Mouse (Mus musculus) CH12.LX (cell line): ENCODE measurements around the gene Hip1r.

Experiments used
- CTCF ChIP-seq, 2 experiments: IDR thresholded peaks in 1 of 2; conservative IDR thresholded peaks in 1 of 2; 2 replicates each; pipeline ENCODE4 v1.5.1; 2011 to 2012; ENCODE audit warnings: low read depth in 2 of 2, low read length in 2 of 2, improper control_type of control experiment in 1 of 2, inconsistent platforms in 1 of 2, mild to moderate bottlenecking in 1 of 2, moderate library complexity in 1 of 2
- E2F4 ChIP-seq: IDR thresholded peaks from 2 replicates; pipeline ENCODE4 v1.6.1; 2011; ENCODE audit warnings: low read depth, low read length, improper control_type of control experiment; ENCODE audit not compliant: insufficient replicate concordance
- ELF1 ChIP-seq: IDR thresholded peaks from 2 replicates; pipeline ENCODE4 v1.6.1; 2014; ENCODE audit warnings: low read depth, mild to moderate bottlenecking, inconsistent platforms, low read length, improper control_type of control experiment
- GABPA ChIP-seq: IDR thresholded peaks from 2 replicates; pipeline ENCODE4 v1.6.1; 2012; ENCODE audit warnings: low read depth, low read length, improper control_type of control experiment, inconsistent platforms; ENCODE audit not compliant: insufficient replicate concordance
- KAT2A ChIP-seq: IDR thresholded peaks from 2 replicates; pipeline ENCODE4 v1.6.1; 2012; ENCODE audit warnings: low read length, improper control_type of control experiment, inconsistent platforms; ENCODE audit not compliant: insufficient replicate concordance
- POLR2A ChIP-seq: IDR thresholded peaks from 2 replicates; pipeline ENCODE4 v1.6.1; 2011; ENCODE audit warnings: low read depth, mild to moderate bottlenecking, improper control_type of control experiment, low read length
- ZMIZ1 ChIP-seq: IDR thresholded peaks from 2 replicates; pipeline ENCODE4 v1.6.1; 2012; ENCODE audit warnings: low read depth, mild to moderate bottlenecking, inconsistent platforms, low read length, improper control_type of control experiment

- TF ChIP-seq KAT2A (no peak), CTCF (conservative IDR thresholded peaks at IDR 0.05 in 1 of 2, IDR thresholded peaks at IDR 0.05 in 1 of 2; ENCODE audit: low read depth in 2 of 2, low read length in 2 of 2) (no peak), E2F4 (no peak), POLR2A (no peak), ZMIZ1 (no peak), GABPA (no peak), ELF1 (no peak)
These were observed 62.9 kb downstream of the Hip1r start for GRCm38 (mm10) chr5:124036341-124036740.
